Mouse (Mus musculus): Measurements from ENCODE around the gene Phospho1. TPM values are rescaled to one million over a fixed set of nuclear protein-coding genes. Genes with fewer than 3 reads are reported as not detected.

Phospho1 gene
- polyA plus RNA-seq, 2 experiments = 5.7 to 22.0 TPM

GRCm38 (mm10) chr11:95814857-95815256 lies 9.4 kb upstream of the Phospho1 start:
- H3K4me3 ChIP-seq (ENCODE audit: insufficient read depth in 1 of 2, low read depth in 2 of 2, low read length in 2 of 2) = no peak overlapping the region
- H3K36me3 ChIP-seq (replicated peaks; ENCODE audit: control insufficient read depth, insufficient read depth, low read depth) = no peaks in the 10 kb centered on the region
- no peak overlapping the region for H3K9ac ChIP-seq (replicated peaks)
- H3K4me1 ChIP-seq (replicated peaks; ENCODE audit: control insufficient read depth in 2 of 2, insufficient read depth in 2 of 2, low read length in 1 of 2) = peaks cover 11 to 12% of the 10 kb centered on the region in 2 experiments
- DNase-seq (ENCODE audit: low read depth in 3 of 3, low spot score in 3 of 3) = no peak
- no peaks in the 10 kb centered on the region for H3K9me3 ChIP-seq (ENCODE audit: control insufficient read depth, low read length)
- TF ChIP-seq CTCF (IDR thresholded peaks at IDR 0.05; ENCODE audit: low read depth) (no peak), EP300 (IDR thresholded peaks at IDR 0.05; ENCODE audit: low read depth) (no peak)
- H3K27me3 ChIP-seq (ENCODE audit: control insufficient read depth, insufficient read depth, low read length) = no peaks in the 10 kb centered on the region
- WGBS (ENCODE audit: insufficient replicate concordance) = 74% methylated on average over 5 of the region's 5 CpGs
- H3K4me2 ChIP-seq (ENCODE audit: low read depth) = no peak overlapping the region
- ATAC-seq (ENCODE audit: insufficient read depth) = no peak
- H3K27ac ChIP-seq = no peak overlapping the region

- no peak overlapping the region for H3K27ac ChIP-seq
- ATAC-seq (ENCODE audit: insufficient read depth) (no peak), DNase-seq (ENCODE audit: low read depth in 3 of 3, low spot score in 3 of 3) (no peak)
- no peaks in the 10 kb centered on the region for H3K27me3 ChIP-seq (ENCODE audit: control insufficient read depth, insufficient read depth, low read length)
- no peaks in the 10 kb centered on the region for H3K9me3 ChIP-seq (ENCODE audit: control insufficient read depth, low read length)
- H3K4me3 ChIP-seq (ENCODE audit: insufficient read depth in 1 of 2, low read depth in 2 of 2, low read length in 2 of 2) = no peak overlapping the region
- no peak overlapping the region for H3K4me2 ChIP-seq (ENCODE audit: low read depth)
- no peak overlapping the region for H3K9ac ChIP-seq (replicated peaks)
- peaks cover 5 to 8% of the 10 kb centered on the region in 2 experiments for H3K4me1 ChIP-seq (replicated peaks; ENCODE audit: control insufficient read depth in 2 of 2, insufficient read depth in 2 of 2, low read length in 1 of 2)
- TF ChIP-seq CTCF (IDR thresholded peaks at IDR 0.05; ENCODE audit: low read depth) (no peak), EP300 (IDR thresholded peaks at IDR 0.05; ENCODE audit: low read depth) (no peak)
- WGBS (ENCODE audit: insufficient replicate concordance) = 76% methylated on average over 9 of the region's 9 CpGs
- H3K36me3 ChIP-seq (replicated peaks; ENCODE audit: control insufficient read depth, insufficient read depth, low read depth) = no peaks in the 10 kb centered on the region
Observed at GRCm38 (mm10) chr11:95815412-95815811, 8.9 kb upstream of the Phospho1 start.

GRCm38 (mm10) chr11:95819138-95819537 lies 5.2 kb upstream of the Phospho1 start:
- WGBS (ENCODE audit: insufficient replicate concordance) = 86% methylated on average over 8 of the region's 8 CpGs
- Histone ChIP-seq H3K9ac (replicated peaks) (no peak overlapping the region), H3K4me2 (ENCODE audit: low read depth) (no peak overlapping the region), H3K27me3 (ENCODE audit: control insufficient read depth, insufficient read depth, low read length) (no peaks in the 10 kb centered on the region), H3K4me3 (ENCODE audit: insufficient read depth in 1 of 2, low read depth in 2 of 2, low read length in 2 of 2) (no peak overlapping the region), H3K36me3 (replicated peaks; ENCODE audit: control insufficient read depth, insufficient read depth, low read depth) (no peaks in the 10 kb centered on the region), H3K9me3 (ENCODE audit: control insufficient read depth, low read length) (no peaks in the 10 kb centered on the region), H3K27ac (no peak overlapping the region), H3K4me1 (replicated peaks; ENCODE audit: control insufficient read depth in 2 of 2, insufficient read depth in 2 of 2, low read length in 1 of 2) (peaks cover 7 to 12% of the 10 kb centered on the region in 2 experiments)
- TF ChIP-seq EP300 (IDR thresholded peaks at IDR 0.05; ENCODE audit: low read depth) = no peak
- no peak for TF ChIP-seq CTCF (IDR thresholded peaks at IDR 0.05; ENCODE audit: low read depth)
- ATAC-seq (ENCODE audit: insufficient read depth) = no peak
- DNase-seq (ENCODE audit: low read depth in 3 of 3, low spot score in 3 of 3) = no peak

DNA sequence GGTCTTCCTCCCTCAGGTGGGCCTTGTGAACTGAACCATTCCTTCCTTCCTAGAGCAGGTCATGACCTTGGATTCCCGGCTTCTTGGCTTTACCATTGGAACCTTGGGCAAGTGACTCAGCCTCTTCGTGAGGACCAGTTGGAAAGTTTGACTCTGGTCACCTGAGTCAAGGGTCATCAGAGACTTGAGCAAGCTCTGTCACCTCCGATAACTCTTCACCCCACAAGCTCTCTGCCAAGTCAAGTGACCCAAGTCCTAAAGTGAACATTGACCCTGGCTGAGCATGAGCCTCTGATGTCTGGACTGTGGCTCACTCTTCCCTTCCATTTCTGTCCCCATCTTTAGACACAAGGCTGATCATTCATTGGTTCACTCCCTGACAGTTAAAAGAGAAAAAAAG lies 2.8 kb upstream of the Phospho1 start:
- H3K27ac ChIP-seq = no peak overlapping the region
- DNase-seq (ENCODE audit: low read depth in 3 of 3, low spot score in 3 of 3) = no peak

DNA sequence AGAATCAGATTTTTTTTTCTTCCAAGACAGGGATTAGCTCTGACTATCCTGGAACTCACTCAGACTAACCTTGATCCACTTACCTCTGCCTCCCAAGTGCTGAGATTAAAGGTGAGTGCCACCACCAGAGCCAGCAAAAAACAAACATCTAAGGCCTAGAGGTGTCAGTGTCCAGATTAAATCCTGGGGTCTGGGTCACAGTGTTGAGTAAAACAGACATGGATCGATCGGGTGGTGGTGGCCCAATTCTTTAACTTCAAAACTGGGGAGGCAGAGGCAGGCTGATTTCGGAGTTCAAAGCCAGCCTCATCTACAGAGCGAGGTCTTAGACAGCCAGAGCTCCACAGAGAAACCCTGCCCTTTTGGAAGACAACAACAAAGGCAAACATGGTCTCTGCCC lies 1.9 kb upstream of the Phospho1 start:
- peaks cover 18 to 29% of the 10 kb centered on the region in 2 experiments for H3K4me1 ChIP-seq (replicated peaks; ENCODE audit: control insufficient read depth in 2 of 2, insufficient read depth in 2 of 2, low read length in 1 of 2)
- no peaks in the 10 kb centered on the region for H3K36me3 ChIP-seq (replicated peaks; ENCODE audit: control insufficient read depth, insufficient read depth, low read depth)
- no peak overlapping the region for H3K27ac ChIP-seq
- DNase-seq (ENCODE audit: low read depth in 3 of 3, low spot score in 3 of 3) (no peak), ATAC-seq (ENCODE audit: insufficient read depth) (no peak)
- no peak for TF ChIP-seq EP300 (IDR thresholded peaks at IDR 0.05; ENCODE audit: low read depth)
- no peak for TF ChIP-seq CTCF (IDR thresholded peaks at IDR 0.05; ENCODE audit: low read depth)
- H3K4me2 ChIP-seq (ENCODE audit: low read depth) = no peak overlapping the region
- 86% methylated on average over 4 of the region's 4 CpGs for WGBS (ENCODE audit: insufficient replicate concordance)
- peaks cover 5% of the 10 kb centered on the region for H3K27me3 ChIP-seq (ENCODE audit: control insufficient read depth, insufficient read depth, low read length)
- no peaks in the 10 kb centered on the region for H3K9me3 ChIP-seq (ENCODE audit: control insufficient read depth, low read length)
- H3K4me3 ChIP-seq (ENCODE audit: insufficient read depth in 1 of 2, low read depth in 2 of 2, low read length in 2 of 2) = no peak overlapping the region
- no peak overlapping the region for H3K9ac ChIP-seq (replicated peaks)

More for the DNA sequence above, 2.8 kb upstream of the Phospho1 start:
- 78% methylated on average over 3 of the region's 3 CpGs for WGBS (ENCODE audit: insufficient replicate concordance)
- Histone ChIP-seq H3K4me2 (ENCODE audit: low read depth) (no peak overlapping the region), H3K9ac (replicated peaks) (no peak overlapping the region), H3K4me3 (ENCODE audit: insufficient read depth in 1 of 2, low read depth in 2 of 2, low read length in 2 of 2) (no peak overlapping the region), H3K27me3 (ENCODE audit: control insufficient read depth, insufficient read depth, low read length) (peaks cover 5% of the 10 kb centered on the region), H3K36me3 (replicated peaks; ENCODE audit: control insufficient read depth, insufficient read depth, low read depth) (no peaks in the 10 kb centered on the region), H3K9me3 (ENCODE audit: control insufficient read depth, low read length) (no peaks in the 10 kb centered on the region), H3K4me1 (replicated peaks; ENCODE audit: control insufficient read depth in 2 of 2, insufficient read depth in 2 of 2, low read length in 1 of 2) (peaks cover 9 to 20% of the 10 kb centered on the region in 2 experiments)
- TF ChIP-seq EP300 (IDR thresholded peaks at IDR 0.05; ENCODE audit: low read depth) (no peak), CTCF (IDR thresholded peaks at IDR 0.05; ENCODE audit: low read depth) (no peak)
- no peak for ATAC-seq (ENCODE audit: insufficient read depth)

Measured in liver, embryonic 14.5 days (tissue).